Mouse (Mus musculus) spleen, postnatal 4 days (tissue): ENCODE measurements around the gene Bend3.
"Not testable (repeated sequence)": the region's sequence is repeated elsewhere in the genome, so short reads cannot be mapped to it uniquely, and the experiment has no call there.

Experiments used
- DNase-seq, 2 experiments: peaks; one replicate each; pipeline ENCODE4 v3.0.0; 2022; ENCODE audit warnings: low spot score in 2 of 2

The Bend3 gene

DNA sequence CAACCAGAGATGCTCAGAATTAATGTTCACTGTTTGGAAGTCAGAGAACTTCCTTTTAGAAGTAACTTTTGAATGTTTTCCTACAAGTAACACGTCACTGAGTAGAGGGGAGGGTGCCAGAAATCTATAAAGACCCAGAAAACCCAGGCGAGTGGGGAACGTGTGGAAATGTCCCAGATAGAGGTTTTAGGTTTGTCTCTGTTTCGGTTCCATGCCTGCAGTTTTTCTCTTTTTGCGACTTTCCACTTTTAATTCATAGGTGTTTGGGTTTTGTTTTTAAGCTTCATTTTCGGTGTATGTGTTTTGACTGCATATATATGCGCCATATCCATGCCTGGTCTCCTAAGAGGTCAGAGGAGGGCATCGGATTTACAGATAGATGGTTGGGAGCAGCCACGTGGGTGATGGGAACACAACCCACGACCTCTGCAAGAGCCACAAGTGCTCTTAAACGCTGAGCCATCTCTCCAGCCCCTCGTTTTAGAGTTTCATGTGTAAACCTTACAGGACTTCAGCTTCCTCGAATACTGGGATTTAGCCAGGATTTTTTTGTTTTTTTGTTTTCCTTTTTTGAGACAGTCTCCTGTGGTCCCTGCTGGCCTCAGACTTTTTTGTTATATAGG, 1.7 kb downstream of the Bend3 start:
- DNase-seq = no peak

DNA sequence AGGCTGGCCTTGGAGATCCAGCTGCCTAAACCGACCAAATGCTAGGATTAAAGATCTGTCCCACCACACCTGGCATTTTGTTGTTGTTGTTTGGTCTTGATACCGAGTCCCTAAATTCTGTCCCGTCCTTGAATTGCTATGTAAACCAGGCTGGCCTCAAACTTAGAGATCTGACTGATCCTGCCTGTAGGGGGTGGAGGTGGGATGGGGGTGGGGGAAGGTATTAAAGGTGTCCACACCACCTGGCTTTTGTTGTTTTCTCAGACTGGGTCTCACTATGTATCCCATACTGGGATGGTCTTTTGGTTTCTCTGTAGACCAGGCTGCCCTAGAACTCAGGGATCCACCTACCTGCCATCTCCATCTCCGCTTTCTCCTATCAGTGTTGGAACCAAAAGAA, 2.5 kb downstream of the Bend3 start:
- no peak for DNase-seq

DNA sequence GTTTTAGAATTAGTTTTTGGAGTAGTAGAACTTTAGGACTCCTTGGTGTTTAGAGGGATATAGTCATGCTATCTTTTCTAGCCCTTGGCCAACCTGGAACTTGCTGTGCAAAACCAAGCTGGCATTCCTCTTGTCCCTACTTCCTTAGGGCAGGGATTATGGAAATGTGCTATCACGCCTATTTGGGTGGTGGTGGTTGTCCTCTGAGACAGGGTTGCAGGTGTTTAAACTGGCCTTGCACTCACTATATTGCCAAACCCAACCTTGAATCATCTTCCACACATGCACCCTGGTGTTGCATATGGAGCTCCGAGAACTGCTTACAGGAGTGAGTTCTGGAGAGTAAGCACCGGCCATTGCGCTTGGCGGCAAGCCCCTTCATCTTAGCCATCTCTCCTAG, 3.4 kb downstream of the Bend3 start:
- DNase-seq = no peak

DNA sequence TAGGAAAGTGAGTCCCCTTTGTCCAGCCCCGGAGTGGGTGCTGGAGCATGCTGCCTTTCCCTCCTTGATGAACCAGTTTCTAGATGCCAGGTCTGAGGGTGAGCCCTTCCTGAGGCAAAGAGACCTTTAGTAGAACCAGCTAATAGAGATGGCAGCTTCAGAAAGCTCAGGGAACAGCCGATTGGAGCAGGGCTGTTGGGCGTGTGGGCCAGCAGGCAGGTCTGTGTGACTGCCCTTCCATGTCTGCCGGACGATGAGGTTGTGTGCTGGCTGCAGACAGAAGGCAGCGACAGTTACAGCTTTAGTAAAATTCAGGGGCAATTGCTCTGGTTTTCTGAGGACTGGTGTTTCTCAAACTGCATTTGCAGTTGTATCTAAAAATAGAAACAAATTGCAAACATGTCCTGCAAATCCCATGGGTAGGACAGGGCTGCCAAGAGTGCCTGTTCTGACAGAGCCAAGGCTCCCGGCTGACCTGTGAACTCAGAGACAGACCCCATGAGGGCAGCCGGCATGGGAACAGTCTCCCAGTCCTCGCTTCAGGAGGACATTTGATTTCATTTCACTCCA, 4.9 kb downstream of the Bend3 start:
- DNase-seq = no peak

DNA sequence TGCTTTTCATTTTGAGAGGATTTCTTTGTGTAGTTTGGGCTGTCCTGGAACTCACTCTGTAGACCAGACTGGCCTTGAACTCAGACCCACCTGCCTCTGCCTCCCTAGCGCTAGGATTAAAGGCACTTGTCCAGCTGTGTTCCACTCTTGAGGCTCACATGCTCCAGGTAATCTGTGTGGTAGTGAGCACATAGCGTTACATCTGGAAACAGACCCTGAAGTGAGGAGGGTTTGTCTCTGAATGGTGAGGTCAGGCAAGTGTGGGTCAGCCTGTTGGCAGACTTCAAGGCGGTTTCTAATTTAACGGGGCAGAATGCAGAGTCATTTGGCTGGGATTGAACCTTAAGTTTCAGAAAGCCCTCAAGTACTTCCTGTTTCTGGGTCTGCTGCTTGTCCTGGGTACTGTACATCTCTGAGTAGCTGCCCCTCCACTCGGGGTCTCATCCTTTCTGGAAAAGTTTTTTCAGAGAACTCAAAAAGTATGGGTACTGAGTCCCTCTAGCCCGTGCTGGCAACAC, 7.2 kb downstream of the Bend3 start:
- no peak for DNase-seq

DNA sequence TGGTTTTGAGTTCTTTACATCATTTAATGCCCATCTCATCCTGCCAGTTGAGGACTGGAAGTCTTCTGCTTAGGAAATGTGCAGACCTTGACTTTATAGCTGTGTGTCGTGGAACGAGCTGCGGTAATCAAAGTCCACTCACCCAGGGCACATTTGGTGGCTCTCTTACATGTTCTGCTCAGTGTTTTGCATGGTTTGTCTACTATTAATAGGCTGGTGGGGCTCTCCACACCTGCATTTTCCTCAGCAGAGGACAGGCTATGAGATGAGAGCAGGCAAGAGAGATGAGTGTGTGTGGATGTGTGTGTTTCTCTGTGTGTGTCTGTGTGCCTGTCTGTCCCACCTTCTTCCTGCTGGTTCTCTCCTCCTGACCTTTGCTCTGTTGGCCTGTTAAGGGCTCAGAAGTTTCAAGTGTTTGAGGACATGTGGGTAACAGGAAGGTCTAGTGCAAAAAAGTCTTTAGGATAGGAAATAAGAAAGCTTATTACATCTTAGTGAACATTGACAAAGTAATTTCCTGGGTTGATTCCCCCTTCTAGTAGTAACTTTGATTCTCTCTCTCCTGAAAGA, 8.9 kb downstream of the Bend3 start:
- DNase-seq = no peak

DNA sequence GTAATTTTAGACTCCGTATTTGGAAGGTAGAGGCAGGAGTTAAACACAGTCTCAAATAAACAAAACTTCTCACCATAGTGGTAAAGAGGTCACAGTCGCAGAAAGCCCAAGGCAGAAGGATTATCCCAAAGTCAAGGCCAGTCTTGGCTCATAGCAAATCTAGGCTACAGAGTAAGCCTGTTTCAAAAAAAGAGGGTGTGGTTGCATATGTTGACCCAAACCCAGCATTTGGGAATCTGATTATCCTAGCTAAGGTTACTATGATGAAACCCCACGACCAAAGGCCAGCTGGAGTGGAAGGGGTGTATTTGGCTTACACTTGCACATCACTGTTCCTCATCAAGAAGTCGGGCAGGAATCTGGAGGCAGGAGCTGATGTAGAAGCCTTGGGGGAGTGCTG, 9.6 kb downstream of the Bend3 start:
- no peak for DNase-seq

DNA sequence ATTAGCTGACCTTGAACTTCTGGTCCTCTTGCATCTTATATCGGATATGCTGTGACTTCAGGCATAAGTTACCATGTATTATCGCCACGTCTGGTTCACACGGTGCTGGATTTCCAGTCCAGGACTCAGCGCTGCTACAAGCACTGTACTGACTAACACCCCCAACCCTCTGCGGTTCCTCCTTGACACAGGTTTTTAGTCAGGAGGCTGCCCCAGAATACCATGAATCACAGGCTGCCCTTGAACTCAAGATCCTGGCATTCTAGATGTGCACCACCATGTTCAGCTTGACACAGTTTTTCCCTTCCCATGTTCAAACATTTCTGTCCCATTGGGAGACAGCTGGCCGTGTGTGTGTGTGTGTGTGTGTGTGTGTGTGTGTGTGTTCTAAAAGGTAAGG, 10.5 kb downstream of the Bend3 start:
- DNase-seq = no peak

DNA sequence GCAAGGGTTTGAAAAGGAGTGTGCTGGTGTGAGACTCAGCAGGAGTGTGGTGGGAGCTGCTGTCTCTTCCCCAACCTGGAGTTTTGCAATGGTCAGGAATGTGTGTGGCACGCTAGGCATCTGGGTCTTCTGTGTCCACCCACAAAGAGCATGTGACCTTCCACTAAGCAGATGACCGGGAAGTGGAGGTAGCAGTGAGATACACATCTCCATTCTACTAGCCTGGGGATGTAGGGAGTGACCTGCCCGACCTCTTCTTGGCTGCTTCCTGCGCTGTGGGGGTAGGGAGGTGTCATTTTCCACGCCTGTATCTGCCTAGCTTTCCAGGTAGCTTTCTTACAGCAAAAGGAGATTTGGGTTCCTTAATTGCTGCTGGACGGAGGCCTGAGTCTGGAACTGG, 10.9 kb downstream of the Bend3 start:
- no peak for DNase-seq

DNA sequence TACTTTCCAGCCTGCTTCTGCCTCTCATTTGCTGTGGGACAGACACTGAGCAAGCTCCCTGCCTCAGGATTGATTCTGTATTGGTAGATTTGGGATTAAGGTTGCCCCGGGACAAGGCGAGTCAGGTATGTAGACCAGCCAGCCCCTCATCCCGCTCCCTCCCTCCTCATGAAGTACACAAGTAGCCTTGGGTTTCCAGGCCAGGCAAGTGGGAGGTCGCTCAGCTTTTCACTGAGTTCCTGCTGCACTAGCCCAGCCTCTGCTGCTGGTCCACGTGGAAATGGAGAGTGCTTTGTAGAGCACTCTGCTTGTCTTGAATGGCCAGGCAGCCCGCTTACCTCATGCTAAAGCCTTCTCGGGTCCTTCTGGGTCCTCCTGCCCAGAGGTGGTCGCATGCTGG, 11.4 kb downstream of the Bend3 start:
- DNase-seq = no peak

DNA sequence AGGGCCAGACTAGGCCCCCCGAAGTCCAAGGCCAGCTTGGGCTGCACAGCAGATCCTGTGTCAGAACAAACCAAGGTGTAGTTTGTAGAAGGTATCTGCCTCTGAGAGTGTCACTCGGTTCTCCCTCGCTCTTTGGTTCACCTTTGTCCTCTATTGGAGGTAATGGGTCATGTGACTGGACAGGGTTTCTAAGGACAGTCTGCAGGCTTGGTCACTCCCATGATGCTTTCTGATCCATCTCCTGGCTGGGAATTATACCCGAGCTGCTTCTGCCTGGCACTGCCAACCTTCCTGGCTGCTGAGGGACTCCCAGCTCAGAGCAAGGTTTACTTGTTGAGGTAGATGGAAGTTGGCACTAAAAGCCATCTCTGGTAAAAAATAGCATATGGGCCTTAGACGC, 12.2 kb downstream of the Bend3 start:
- DNase-seq = no peak

DNA sequence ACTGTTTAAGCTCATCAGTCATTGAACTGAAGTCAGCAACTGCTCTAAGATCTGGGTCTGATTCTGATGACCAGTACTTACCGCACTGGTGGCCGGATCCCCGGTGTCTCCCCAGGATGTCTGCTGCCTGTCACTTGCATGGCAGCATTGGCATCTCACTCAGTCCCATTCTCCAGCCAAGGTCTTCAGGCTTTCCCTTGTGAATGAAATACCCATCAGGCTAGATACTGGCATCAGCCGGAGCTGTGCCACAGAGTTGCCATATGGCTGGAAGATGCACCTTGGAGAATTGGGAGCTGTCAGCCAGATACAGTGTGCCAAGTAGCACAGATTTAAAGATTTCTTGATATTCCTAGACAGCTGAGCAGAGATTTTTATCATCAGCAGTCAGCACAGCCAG, 24.0 kb downstream of the Bend3 start:
- DNase-seq = no peak

DNA sequence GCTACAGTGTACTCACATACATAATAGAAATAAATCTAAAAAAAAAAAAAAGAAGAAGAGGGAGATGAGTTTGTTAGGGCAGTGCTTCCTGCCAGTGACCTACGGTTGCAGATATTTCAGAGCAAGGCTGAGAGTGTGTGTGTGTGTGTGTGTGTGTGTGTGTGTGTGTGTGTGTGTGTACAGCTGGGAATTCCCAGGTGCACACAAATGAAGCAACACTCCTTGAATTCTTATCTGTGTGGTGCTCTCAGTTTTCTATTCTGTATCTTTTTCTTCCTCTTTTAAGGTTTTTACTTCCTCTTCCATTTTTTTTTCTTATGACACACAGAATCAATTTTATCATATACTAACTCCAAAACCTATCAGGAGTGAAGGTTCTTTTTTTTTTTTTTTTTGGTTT, 25.7 kb downstream of the Bend3 start:
- no peak for DNase-seq

DNA sequence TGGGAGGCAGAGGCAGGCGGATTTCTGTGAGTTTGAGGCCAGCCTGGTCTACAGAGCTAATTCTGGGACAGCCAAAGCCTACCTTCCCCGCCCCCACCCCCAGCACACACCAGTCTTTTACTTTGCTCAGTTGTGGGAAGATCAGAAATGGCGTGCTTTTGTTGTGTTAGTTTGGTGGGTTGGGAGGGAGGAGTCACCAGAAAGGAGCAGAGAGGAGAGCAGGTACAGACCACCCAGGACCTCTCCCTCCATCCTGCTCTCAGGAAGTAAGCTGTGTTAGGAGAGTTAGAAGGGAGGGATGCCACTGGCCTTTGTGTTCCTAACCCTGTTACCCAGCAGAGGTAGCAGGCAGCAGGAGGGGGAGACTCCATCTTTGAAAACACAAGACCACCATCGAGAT, 28.4 kb downstream of the Bend3 start:
- no peak for DNase-seq

DNA sequence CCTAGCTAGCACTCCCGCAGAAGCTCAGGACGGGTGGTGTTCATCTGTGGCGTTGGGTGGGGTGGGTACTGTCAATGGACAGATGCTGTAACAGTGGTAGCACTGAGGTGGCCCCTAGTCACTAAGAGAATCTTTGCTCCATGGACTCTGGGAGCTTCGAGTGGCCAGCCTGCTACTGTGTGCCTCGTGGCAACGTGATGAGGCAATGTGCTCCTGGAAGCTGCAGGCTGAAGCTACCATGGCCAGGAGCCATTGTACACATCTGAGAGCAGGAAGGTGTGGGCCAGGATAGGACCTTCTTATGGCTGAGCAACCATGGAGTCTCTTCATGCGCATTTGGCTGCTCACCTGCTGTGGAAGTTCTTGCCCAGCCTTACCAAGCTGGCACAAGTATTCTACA, 30.6 kb downstream of the Bend3 start:
- DNase-seq = no peak

DNA sequence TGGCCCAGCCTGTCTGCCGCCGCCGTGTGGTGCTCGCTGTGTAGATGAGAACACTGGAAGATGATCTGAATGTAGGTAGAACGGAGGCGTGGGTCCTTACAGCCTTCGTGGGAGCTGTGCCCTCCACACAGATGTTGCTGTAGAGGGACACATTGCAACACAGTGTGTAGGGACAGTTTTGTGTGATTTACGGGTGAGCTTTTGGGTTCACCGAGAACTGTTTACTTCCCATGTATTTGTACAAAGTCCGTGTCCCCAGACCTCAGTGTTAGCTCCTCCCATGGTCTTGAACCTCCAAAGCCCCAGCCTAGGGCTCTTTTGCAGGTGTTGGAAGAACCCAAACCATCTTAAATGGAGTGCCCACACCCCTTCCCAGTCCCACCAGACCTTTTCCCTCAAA, 34.3 kb downstream of the Bend3 start:
- no peak for DNase-seq

DNA sequence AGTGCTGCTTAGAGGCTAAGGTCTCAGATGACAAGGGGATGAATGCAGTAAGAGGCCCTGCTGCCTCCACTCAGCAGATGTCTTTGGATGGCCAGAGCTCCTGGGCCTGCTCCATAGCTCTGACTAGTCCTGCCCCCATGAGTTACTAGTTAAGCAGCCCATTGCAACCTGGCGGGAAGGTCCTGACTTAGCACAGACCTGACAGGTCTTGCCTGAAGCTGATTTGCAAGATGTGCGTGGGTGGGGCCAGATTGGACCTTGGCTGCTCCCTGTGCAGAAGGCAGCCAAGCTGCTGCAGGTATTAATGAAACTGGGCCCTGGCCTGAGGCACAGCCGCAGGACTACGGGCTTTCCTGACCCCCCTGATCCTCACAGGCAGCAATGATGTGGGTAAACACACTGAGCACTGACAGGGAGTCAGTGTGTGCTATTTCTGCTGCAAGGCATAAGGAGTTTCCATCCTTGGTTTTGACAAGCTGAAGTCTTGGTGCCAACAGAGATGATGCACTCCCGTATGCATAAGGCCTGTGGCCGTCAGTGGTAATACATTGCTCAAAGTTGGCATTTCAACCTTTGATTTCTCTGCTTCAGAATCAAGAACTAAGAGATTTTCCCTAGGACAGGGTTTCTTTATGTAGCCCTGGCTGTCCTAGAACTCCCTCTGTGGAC, 38.5 kb downstream of the Bend3 start:
- DNase-seq = no peak

DNA sequence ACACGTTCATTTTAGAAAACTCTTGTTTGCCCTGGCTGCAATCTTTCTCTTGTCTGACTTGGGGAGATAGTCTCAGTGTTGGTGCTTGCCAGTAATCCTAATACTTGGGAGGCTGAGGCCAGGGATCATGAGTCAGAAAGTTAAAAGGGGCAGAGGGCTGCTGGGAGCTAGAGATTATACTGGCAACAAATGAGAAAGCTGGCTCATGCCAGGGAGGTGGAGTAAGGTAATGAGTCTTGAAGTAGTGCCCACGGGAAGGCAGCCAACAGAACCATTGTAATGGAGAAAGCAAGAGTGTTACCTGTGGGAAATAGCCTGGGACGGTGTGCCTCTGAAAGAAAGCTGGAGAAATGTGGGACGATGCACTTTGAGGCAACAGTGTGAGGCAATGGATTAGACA, 39.2 kb downstream of the Bend3 start:
- DNase-seq = no peak

DNA sequence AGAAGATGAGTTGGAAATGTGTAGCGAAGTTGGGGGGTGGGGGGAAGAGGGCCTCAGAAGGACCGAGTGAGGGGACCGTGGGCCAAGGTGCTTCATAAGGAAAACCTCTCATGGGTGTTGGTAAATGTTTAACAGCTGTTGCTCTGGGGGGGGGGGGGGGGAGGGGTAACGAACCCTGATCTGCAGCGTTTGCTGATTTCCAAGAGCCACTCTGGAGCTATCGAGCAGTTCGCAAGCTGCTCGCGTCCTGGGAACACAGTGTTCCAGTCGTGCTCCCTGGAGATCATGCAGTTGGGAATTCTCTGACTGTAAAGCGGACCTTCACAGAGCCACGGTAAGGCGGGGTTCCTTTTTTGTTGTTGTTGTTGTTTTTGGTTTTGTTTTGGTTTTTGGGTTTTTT, 39.7 kb downstream of the Bend3 start:
- no peak for DNase-seq

DNA sequence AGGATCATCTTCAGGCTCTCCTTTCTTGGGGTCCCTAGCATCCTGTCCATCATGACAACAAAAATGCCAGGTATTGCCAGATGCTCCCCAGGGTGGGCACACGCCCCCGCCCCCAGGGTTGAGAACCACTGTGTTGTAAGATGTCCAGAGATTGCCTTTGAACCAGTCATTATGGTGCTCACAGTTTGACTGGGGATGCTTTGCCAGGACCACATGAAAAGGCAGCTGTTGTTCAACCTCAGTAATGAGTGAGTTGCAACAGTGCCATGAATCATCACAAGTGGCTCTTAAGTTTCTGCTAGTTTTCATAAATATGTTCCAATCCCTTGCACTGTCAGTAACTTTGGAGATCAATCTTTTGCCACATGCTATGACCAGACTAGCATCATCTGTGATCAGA, 41.3 kb downstream of the Bend3 start:
- no peak for DNase-seq

DNA sequence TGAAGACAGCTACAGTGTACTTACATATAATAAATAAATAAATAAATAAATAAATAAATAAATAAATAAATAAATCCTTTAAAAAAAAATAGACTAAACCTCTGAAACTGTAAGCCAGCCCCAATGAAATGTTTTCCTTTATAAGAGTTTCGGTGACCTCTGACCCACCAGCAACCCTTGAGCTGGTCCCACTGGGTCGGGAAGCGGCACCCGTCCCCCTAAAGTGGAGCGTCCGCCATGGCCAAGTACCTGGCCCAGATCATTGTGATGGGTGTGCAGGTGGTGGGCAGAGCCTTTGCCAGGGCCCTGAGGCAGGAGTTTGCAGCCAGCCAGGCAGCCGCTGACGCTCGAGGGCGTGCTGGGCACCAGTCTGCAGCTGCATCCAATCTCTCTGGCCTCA, 45.3 kb downstream of the Bend3 start, which contains the start of gene Gm9803:
TSS of gene Gm9803 (plus strand) at position 154 of the 400 bp plus-strand sequence.
- DNase-seq = not testable (repeated sequence)

DNA sequence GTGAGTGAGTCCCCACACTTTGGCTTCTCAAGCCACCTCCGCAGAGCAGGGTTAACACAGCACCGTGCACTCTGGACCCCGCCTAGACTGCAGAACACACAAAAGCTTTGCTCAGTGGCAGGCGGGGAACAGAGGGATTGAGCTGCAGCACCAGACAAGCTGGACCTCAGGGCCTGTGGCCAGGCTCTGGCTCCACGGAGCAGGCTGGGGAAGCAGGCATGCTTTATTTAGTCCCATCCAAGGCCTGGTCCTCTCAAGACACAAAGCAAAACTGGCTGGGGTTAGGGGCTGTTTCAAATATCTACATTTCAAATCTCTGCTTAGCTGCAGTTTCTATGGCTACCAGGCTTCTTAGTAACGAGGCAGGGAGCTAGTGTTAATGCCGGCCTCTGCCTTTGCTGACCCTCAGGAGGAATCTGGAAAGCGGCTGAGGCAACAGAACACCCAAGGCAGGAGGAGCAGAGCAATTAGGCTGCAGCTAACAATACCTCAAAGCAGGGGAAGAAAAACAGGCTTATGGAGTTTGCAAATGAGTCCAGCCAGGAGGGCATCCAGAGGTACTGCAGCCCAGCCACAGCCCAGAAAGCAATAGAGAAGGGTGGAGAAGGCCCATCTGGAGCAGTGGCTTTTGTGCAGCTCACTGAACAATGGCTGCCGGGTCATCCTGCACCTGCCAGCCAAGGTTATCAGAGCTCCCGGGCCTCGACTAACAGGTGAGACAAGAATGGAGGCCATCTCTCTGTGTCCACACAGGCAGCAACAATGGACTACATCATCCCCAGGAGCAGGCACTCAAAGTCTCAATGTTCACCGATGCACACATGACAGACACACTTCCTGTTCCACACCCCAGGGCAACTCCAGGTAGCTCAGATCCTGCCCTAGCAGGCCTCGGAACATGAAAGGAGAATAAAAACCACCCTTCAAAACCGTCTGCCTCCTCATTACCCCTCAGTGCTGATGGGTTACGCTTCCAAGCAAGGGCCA, 48.9 kb downstream of the Bend3 start:
- no peak for DNase-seq
